Mouse (Mus musculus) telencephalon, adult 2 months (tissue): ENCODE results near the gene Prrc2a.
"Not testable (repeated sequence)": the region's sequence is repeated elsewhere in the genome, so short reads cannot be mapped to it uniquely, and the experiment has no call there.

Experiments used
- DNase-seq: peaks from one replicate; pipeline ENCODE4 v3.0.0-alpha.2; 2011; ENCODE audit warnings: low read depth, low spot score

The Prrc2a gene

GRCm38 (mm10) chr17:35133517-35133916 lies 31.2 kb downstream of the Prrc2a start:
- no peak for DNase-seq

GRCm38 (mm10) chr17:35132174-35132560 lies 32.5 kb downstream of the Prrc2a start:
- DNase-seq, result no peak

GRCm38 (mm10) chr17:35131500-35132173 lies 33.1 kb downstream of the Prrc2a start, which contains the start of gene Apom:
TSS of gene Apom (minus strand) at chr17:35132050.
- no peak for DNase-seq

- no peak for DNase-seq
These were observed 33.7 kb downstream of the Prrc2a start for GRCm38 (mm10) chr17:35131038-35131437.

GRCm38 (mm10) chr17:35128996-35129395 lies 35.7 kb downstream of the Prrc2a start:
- no peak for DNase-seq

- no peak for DNase-seq
These were observed 37.7 kb downstream of the Prrc2a start for GRCm38 (mm10) chr17:35127017-35127416.

- peak; percentile 46 for DNase-seq
These were observed 38.5 kb downstream of the Prrc2a start, which contains the start of gene D17H6S53E for GRCm38 (mm10) chr17:35126206-35126611. TSS of gene D17H6S53E (plus strand) at chr17:35126373.

DNA sequence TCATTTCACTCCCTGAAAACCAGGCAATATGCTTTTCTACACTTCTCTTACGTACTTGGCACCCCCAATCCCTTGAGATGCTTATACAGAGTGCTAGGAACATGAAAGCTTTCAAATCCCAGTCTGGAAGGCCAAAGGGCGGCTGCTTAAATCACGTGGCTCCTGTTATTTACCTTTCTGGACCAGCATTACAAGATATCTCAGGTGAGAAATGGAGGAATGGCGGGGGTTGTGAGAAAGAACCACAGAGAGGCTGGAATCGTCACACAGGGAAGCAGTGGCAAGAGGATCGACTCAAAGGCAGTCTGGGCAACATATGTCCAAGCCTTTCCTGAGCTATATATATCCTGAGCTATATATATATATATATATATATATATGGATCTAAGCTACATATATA lies 39.1 kb downstream of the Prrc2a start:
- DNase-seq, result no peak

GRCm38 (mm10) chr17:35125081-35125480 lies 39.6 kb downstream of the Prrc2a start:
- no peak for DNase-seq

- not testable (repeated sequence) for DNase-seq
These were observed 40.3 kb downstream of the Prrc2a start for GRCm38 (mm10) chr17:35124261-35124896.

DNA sequence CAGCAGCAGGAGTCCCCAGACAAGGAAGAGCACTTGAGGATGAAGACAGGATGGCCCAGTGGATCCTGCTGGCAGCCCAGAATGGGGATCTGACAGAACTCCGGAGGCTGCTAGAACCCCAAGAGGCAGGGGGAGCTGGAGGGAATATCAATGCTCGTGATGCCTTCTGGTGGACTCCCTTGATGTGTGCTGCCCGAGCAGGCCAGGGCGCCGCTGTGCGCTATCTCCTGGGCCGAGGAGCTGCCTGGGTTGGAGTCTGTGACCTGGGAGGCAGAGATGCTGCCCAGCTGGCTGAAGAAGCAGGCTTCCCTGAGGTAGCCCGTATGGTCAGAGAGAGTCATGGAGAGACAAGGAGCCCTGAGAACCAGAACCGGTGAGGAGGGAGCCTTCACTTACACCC lies 41.4 kb downstream of the Prrc2a start:
- DNase-seq, result not testable (repeated sequence)

DNA sequence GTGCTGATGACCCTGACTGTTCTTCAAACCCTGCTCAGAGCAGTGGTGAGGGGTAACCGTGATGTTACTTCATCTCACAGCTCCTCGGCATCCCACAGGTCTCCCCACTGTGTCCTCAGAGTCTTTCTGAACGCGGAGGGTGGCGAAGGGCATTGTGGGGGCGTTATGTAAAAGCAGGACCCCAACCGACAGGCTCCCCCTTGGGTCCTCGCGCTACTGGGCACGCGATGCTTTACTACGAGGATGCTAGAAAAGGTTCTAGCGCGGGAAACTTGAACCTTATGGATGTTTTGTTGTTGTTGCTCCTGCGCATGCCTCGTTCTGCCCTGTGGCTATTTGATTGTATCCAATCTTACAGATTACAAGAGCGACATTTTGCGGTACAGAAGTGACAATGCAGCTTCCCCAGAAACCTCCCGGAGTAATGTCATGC lies 42.8 kb downstream of the Prrc2a start, which contains the start of gene Csnk2b:
Csnk2b (minus strand) TSS at position 183 of the 433 bp plus-strand sequence.
- DNase-seq, result peak; percentile 77

GRCm38 (mm10) chr17:35121143-35121799 lies 43.4 kb downstream of the Prrc2a start, which contains the start of gene Gpank1:
TSS of gene Gpank1 (plus strand) at chr17:35121455.
- DNase-seq, result peak; percentile 99

- no peak for DNase-seq
These were observed 44.0 kb downstream of the Prrc2a start for GRCm38 (mm10) chr17:35120745-35121142.

DNA sequence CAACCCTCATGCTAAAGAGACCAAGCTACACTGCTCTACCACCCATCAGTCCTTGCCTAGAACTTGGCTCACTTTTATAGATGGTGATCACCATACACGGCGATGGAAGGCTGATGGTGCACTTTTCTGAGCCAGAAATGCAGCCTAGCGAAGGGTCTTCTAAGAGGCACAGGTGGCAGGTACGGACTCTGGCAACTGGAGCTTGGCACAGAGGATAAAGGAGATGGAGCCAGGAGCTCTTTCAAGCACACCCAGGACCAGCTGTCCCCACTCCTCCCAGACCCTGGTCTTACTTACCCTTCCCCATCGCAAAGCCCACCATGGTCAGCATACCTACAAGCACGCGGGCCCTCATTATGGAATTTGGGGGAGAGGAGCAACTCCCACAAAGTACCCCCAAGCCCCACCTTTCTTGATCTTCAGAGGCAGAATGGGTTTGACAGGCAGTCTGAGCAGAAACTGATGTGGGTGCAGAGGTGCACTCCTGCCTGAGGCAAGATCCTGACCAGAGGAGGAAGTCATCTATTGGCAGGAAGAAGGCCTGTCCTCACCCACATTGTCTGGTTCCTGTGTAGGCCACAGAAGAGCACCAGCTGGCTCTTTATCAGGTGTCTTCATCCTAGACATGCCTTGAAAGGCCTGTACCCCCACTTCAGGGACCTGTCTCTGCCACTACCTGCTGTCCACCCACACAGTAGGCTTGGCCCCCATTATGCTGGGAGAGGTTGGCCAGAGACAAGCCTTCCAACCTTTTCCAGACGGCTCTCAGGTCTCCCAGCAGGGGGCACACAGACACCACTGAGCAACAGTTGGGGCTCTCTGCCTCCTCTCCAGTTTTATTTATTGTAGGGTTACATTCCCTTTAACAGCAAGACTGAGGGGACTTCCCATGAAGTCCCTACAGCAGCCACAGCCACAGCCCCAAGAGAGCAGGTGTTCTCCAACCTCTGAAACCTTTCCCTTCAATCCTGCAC lies 49.4 kb downstream of the Prrc2a start, which contains the start of gene Ly6g5b:
Ly6g5b (minus strand) TSS at position 383 of the 974 bp plus-strand sequence.
- DNase-seq, result no peak

DNA sequence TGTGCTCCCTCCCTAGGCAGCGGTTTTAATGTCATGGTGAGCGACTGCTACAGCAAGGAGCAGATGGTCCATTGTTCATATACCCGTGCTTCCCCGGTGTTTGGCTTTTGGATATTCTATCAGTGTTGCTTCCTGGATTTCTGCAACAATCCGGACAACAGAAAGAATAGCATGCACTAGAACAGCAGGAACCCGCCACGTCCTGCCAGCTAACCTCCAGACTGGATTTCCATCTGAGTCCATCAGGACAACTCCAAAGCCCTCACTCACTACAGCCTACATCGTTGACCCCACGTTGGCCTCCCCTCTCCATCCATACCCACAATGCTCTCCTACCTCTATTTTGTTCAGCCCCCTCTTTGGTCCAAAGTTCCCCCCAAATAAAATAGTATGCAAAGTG lies 52.9 kb downstream of the Prrc2a start:
- no peak for DNase-seq

- DNase-seq, result no peak
These were observed 56.6 kb downstream of the Prrc2a start, which contains the start of gene Ly6g5c for GRCm38 (mm10) chr17:35108097-35108496. TSS of gene Ly6g5c (plus strand) at chr17:35108279.

GRCm38 (mm10) chr17:35106522-35106921 lies 58.2 kb downstream of the Prrc2a start:
- DNase-seq, result no peak

GRCm38 (mm10) chr17:35105740-35106389 lies 58.8 kb downstream of the Prrc2a start:
- DNase-seq, result no peak

DNA sequence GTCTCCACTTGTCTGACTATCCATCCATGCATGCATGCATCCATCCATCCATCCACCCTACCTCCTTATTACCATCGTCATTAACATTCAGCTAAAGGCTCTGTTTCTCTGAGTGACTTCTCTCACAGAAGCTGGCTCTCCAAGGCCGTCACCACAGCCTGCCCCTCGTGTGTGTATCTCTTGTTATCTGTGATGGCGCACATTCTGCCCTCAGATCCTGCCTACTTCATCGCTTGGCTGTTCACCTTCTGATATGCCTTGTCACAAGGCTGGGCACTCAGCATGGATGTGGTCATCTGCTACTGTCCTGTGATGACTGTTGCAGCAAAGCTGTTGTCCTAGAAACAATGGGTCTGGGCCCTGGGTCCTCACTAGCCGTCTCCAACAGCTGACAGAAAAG lies 59.9 kb downstream of the Prrc2a start:
- no peak for DNase-seq
